Mouse (Mus musculus) retina, adult 2 months (tissue): ENCODE results near the gene Whrn.

Experiments
- DNase-seq: peaks from one replicate; pipeline ENCODE4 v3.0.0-alpha.2; 2012; ENCODE audit warnings: low read depth, low spot score

Whrn gene

DNA sequence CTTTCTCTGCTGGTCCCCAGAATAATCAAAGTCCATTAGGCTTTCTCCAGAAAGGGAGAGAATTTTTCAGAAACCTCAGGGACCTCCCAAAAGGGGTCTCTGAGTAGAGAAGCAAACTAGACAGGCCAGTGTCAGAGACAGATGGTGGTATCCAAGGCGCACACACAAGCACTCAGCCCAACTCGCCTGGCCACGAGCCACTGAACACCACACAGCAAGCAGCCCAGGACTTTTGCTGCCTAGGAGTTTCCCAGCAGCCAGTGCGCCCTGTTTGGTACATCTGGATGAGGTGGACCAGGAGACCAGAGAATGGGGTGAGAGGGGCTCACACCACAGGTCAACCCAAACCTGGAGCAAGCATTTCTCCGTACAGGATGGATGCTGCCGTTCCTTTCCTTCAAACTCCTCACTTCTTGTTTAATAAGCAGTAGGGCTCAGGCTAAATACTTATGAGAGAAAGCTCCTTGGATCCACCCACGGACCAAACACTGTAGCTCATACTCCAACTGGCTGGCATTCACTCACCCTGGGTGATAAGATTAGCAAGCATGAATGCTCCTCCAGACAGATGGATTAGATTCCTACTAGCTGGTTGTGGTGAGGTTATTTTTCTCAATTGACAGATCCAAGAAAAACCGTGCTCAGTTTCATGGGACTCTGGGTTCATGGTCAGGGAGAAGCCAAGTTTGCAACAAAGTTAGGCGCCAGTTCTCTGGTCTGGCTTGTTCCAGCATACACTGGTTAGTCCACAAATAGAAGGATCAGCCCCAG lies 2.3 kb downstream of the Whrn start:
- DNase-seq = no peak

DNA sequence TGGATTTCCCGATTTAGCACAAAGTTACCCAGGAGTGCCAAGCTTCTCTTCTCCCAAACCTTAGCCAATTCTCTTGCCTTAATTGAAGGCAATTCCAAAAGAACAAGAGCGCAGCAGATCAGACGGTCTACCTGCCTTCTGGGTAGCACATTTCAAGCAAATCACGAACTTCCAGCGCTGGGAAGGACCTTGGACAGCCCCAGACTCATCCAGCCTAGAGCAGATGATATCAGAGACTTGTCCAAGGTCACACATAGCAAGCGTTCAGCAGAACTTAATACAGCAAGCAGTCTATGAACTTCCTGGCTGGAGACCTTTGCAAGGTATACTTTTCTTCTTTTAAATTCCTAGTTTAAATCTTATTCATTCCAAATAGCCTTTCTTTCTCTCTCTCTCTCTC lies 4.3 kb downstream of the Whrn start:
- no peak for DNase-seq

DNA sequence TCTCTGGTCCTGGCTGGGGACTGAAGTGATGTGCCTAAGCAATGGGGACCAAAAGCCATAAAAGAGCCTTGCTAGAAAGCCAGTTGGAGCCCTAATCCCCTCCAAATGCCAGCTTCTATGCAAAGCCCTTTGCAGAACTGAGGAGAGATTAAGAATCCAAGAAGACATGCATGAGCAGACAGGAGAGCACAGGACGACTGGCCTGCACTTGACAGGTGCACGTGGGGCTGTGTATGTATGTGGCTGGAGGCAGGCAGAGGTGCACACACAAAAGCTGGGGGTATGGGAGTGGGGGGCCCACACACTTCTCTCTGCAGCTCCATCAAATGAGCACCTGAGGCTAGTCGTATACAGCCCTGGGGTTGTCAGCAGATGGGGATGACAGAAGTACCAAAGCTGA lies 5.6 kb downstream of the Whrn start:
- no peak for DNase-seq

DNA sequence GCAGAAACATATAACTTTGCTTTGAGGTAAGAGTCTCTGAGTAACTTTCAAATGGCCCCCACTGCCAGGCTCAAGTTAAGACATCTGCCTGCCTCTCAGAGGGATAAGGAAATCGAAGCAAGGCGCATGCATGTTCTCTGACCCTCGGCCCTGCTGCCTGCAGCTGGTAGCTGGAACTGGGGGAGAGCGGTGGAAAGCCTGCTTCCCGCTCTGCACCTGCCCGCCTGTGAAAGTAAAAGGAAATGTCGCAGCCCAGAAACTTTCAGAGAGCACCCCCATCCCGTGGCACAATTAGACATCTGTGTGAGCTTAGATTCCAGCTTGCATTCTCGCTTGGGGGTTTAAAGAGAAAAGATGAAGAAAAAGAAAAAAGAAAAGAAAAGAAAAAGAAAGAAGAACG lies 6.1 kb downstream of the Whrn start:
- no peak for DNase-seq

DNA sequence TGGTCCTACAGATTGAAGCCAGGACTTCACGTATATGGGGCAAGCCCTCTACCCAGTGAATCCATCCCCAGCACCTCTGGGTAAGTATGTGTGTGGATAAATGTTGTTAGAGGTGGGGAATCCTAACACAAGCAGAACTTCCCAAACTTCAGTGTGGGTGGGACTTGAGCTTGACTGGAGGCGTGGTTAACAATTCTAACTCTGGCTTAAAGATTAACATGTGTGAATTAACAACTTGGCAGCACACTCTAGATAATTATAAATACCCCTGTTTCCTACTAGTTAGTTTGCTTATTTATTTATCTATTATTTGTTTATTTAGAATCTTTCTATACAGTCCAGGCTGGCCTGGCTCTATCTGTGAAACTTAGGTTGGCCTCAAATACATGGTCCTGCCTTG lies 7.9 kb downstream of the Whrn start:
- no peak for DNase-seq

DNA sequence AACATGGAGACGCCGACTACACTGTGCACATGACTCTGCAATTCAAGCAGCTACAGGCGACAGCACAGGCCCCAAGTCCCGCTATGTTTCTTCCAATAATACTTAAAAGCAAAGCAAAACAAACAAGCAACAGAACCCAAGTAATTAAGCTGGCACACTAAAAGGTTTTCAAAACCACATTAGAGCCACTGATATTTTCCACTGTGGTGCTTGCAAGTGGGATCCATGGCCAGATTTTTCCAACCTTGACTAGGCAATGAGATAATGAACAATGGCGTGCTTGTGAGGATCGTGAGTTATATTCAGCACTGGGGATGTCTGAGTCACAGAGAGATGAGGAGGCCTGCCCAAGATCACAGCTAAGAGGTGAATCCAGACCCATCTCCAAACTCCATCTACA lies 8.5 kb downstream of the Whrn start:
- no peak for DNase-seq

DNA sequence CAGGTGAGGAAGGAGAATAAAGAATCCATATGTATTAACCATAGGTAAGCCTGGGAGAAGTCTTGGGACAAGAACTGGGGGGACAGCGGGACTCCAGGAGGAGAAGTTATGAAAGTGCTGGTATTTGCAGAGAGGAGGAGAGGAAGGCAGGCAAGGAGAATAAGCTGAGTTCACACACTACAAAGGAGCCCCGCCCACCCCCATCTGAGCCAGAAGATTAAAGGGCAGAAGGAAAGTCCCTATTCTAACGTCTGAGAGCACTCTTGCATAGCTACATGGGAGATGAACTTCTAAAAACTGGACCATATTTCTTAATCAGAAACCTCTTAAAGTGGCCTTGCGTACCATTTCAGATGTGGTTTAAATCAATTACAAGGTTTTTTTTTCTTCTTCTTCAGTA lies 9.3 kb downstream of the Whrn start:
- no peak for DNase-seq

DNA sequence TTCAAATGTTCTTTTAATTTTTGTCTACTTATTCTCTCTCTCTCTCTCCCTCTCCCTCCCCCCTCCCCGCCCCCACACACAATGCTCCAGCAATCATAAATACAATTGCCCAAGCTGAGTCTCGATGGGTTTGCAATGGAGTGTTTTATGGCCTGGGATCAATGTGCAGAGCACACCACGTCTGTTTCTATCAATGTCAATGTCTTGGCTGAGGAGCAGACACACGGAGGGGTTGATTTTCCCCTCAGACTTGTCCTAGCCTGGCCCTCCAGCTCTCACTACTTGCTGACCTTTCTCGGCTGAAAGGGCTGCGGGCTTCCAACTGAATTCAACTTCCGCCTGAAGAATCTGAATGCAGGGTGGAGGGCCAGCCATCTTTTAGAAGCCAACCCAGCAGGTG lies 12.1 kb downstream of the Whrn start:
- DNase-seq = no peak

DNA sequence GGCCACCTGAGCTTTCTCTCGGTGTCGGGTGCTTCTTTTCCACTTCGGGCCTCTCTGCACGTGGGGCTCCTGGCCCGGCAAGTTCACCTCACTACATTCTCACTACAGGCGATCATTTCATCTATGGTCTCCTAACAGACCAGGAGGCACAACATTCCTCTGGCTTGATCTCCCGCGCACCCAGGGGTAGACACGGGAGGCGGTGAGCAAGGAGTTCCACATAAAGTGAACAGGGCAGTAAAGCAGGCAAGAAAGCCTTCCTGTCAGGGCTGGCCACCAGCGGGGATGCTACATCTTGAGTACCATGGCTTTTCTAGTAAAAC lies 15.0 kb downstream of the Whrn start:
- DNase-seq = no peak

DNA sequence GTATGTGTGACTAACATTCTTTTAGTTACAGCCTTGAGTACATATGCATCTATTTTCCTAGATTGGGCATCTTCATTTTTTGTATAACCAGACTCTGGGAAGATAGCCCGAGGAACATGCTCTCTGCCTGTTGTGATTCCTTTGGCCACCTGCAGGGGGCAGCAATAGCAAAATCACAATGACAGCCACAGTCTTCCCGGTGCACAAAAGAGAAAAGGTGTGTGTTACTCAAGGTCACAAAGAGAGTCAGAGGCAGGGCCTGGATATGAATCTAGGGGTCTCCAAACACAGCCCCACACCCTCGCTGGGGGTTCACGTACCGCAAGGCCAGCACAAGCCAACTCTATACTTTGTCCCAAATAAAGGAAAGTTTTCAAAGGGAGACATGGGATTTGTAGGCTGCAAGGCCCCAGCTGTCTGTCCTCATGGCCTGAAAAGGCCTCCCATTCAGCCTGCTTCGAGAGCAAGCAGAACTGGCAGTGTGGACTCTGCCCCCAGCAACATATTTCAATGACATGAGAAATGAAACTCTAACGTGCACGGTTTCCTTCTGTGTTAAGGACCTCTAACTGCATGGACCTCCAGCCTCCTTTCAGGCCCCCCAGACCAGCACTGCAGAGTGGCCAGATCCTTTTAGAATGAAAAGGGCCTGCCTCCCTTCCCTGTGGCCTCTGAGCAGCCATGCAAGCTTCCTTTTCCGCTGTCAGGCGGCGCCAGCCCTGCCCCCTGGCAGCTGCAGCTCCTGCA lies 15.5 kb downstream of the Whrn start:
- DNase-seq = no peak

DNA sequence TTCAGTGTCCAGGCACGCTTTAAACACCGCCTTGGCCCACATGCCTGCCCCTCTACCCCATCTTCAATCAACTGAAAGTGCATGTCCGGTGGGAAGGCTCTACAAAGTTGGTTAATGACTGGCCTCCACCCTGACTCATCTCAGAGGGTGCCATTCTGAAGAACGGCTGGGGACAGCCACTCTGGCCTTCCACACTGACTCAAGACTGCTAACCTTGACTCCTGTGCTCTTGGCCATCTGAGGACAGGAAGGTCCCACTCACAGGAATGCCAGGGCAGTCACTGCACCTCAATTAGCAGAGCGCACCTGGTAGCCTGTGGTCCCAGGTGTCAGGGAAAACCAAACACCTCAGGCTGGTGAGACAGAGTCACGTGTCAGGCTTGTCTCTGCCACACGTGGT lies 17.8 kb downstream of the Whrn start:
- DNase-seq = no peak

DNA sequence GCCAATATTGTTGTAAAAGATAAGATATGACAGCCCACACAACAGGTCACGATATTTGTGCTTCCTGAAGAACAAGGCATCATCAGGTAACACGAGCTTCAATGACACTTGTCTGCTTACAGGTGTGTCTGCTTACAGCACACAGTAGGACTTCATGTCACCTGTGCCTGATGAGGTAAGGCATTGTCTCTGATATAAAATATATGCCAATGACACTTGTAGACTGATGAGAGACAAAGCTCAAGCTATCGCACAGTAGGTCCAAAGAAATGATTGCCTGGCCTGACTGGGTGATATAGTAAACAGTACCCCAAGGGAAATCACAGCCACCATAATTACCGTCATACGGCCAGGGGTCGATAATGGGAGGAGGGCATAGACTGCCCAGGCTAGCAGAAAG lies 18.9 kb downstream of the Whrn start:
- no peak for DNase-seq

DNA sequence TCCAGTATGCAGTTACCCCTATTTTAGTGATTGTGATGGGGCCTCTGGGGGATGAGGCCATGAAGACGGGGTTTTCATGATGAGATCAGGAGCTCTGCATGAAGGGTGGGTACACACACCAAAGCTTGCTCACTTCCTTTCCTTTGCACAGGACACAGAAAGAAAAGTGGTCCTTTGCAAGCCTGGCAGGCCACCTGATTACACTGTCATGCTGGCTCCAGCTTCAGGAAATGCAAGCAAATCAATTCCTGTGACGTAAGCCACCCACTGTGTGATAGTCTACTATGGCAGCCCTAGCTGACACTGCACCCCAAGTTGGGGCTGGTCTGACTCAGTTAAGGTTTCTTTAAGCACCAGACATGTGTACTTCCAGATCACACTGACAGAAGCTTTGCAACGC lies 20.6 kb downstream of the Whrn start:
- no peak for DNase-seq

DNA sequence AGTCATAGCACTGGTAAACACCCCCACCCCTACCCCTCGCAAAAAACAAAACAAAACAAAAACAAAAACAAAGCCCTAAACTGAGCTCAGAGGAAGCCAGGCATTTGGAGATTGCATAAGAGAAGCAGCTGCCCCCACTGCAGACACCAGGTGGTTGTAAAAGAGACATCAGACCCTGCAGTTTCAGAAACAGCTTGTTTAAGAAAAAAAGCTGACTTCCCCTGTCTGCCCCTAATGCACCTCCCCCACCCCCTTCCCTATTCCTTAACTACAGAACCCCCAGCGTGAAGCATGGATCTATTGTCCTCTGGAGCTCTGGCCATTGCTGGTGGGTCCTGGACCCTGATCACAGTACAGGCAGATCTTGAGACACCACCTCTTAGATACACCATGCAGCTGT lies 21.4 kb downstream of the Whrn start:
- DNase-seq = no peak

DNA sequence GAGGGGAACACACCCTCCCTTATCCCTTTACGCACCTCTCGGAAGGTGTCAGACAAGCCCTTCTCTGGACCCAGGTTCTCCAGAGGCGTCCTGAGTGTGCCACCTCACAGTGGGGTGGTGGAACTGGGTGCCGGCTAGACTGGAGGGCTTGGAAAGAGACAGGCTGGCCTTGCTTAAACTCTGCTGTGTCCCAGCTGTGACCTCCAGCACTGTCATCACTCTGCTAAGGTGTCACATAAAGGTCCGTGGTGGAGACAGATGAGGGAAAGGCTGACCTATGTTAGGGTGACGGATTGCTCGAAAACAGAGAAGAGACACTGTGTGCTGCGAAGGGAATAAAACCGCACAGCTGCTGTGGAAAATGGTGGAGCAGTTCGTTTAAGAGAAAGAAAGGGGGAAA lies 28.5 kb downstream of the Whrn start:
- no peak for DNase-seq

DNA sequence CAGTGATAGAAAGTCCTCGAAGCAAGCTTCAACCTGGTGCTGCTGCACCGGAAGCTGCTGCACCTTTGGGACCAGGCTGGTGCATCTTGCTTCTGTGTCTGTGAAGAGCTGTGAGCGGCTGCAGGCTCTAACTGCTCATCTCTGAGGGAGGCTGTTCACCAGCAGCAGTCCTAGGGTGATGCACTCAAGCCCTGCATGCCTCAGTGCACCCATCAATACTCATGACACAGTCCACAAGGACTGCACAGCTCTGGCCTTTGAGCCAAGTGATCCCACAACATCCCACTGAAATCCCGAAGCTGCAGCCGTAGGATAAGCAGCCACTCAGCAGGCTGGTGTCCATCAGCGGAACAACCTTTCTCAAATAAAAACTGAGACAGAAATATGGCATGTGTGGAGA lies 29.6 kb downstream of the Whrn start:
- DNase-seq = no peak

DNA sequence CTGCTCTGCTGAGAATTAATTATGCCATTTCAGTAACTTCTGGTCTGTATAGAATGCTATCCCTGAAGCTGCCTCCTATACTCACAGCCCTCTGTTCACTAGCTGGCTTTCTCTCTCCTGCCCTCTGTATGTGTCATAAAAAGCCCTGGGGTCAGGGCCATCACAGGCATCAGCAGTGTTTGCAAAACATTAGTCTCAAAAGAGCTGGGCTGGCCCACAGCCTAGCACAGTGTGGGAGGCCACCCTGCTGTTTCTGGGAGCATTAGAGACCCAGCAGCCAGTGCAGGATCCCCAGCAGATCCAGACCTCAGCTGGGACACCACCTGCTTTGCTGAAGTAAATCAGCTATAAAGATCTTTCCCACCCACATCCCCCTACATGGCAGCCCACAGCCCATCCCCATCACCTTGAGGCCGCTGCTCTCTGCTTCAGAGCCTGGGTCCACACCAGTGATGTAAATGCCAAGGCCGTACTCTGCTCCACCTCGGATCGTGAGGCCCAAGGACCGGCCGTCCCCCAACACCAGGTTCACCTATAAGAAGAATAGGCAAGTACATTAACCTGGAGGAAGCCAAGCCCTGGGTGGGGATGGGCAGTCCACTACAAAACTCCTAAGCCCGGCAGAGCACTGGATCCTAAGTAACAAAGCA lies 34.8 kb downstream of the Whrn start:
- DNase-seq = no peak

DNA sequence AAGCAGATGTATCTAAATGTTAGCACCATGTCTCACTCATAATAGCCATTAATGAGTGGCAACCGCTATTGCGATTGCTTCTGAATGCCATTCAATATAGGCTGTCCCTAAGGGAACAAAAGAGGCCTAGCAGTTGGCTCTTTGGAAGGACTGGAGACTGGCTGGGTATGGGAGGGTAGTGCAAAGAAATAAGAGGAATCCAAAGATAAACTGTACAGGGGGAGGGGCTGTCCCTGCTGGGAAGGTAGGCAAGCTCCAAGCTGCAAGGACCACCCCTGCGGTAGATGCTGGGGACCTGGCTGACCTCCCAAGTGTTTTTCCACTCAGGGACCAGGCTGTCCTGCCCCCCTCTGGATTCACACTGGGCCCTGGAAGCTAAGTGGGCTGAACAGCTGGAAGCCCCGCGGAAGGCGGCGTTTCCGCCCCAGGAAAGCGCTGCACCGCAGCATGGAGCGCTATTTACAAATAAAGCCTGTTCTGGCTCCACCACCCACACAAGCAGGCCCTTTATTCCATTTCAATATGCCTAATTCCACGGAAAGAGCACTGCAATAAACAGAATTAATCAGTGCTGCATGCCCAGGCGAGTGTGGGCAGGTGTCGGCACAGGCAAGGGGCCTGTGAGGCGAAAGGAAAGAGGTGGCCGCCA lies 36.5 kb downstream of the Whrn start:
- no peak for DNase-seq

DNA sequence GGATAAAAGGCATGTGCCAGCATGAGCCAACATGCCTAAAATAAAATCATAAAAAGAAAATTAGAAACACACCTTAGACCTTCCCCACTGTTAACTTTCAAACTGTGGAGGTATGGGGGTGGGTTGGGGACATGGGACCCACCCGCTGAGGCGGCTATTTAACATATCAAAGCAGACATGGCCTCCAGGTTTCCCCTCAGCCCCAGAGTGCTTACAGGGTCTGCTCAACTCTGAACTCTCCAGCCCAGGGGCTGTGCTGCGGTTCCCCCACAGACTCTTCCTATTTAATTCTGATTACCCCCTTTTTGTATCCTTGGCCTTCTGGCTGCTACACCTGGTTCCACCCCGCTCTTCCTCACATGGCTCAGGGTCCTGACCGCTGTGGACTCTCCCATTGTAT lies 39.2 kb downstream of the Whrn start:
- no peak for DNase-seq

DNA sequence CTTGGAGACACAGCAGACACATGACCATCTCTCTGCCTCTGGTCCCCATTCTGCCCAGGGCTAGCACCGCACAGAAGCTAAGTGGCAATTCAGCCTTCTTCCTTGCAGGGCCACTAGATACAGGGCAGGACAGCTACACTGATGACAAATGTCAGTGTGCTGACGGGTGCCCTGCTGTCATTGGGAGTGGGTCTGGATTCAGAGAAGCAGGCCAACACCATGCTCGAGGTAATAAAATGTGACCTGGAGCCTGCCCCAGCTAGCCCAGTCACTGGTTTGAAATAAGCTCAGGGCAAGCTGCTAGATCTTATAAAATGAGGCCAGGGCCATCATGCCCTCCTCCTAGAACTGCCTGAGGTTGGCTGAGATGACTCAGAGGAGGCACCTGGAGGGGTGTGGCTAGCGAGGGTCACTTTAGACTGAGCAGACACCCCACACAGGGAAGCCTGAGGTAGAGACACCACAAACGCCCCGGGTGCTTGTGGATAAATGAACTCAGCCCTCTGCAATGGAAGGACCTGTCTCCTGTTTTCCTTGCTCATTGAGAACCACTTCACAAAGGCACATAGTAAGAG lies 41.8 kb downstream of the Whrn start:
- DNase-seq = no peak

DNA sequence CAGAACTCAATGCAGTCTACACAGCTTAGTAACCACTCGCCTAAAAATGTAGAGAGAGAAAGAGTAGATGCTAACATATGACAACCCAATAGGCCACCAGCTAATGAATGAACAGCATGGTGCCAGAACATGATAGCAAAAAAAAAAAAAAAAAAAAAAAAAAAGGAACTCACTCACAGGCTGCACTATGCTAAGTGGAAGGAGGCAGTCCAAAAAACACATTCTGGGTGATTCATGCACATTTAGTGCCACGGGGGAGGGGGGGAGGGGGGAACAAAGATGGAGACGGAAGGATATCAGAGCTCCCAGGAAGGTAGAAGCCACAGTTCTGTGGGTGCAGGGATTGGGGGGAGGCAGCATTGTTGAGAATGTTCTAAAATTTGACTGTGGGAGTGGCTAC lies 43.2 kb downstream of the Whrn start:
- DNase-seq = no peak

DNA sequence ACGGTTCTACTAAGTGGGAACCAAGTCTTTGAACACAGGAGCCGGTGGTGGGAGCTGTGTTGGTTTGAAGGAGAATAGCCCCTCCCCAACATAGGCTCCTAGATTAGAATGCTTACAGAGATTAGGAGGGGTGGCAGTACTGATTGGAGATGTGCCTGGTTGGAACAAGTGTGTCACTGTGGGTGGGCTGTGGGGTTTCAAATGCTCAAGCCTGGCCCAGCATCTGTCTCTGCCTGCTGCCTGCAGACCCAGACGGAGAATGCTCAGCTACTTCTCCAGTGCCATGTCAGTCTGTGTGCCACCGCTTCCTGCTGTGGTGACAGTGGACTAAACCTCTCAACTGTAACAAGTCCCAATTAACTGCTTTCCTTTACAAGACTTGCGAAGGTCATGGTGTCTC lies 45.2 kb downstream of the Whrn start:
- no peak for DNase-seq
